Mouse (Mus musculus) brain, embryonic 18.5 days (tissue): ENCODE measurements at regions not wholly inside any gene's neighbourhood (a gene's known extent, or its start where the extent isn't known, plus 50 kb on each side); places are given as distances from the start of the nearest gene placed in this dataset.
A peak's percentile ranks its signal among the peaks of the same experiment; 100 is the strongest.

Experiments
- DNase-seq: peaks from one replicate; pipeline ENCODE4 v3.0.0-alpha.2; 2012; ENCODE audit warnings: low read depth, low spot score

GRCm38 (mm10) chr2:147514748-147515147 is 153.0 kb downstream of the Pax1 start:
- no peak for DNase-seq

GRCm38 (mm10) chr2:147503962-147504361 is 142.2 kb downstream of the Pax1 start:
- no peak for DNase-seq

GRCm38 (mm10) chr2:147498731-147499130 is 137.0 kb downstream of the Pax1 start:
- no peak for DNase-seq

GRCm38 (mm10) chr2:147455932-147456331 is 94.2 kb downstream of the Pax1 start:
- no peak for DNase-seq

GRCm38 (mm10) chr2:147454362-147455257 is 92.9 kb downstream of the Pax1 start:
- DNase-seq = peak; percentile 8
